Mouse (Mus musculus) urinary bladder, adult 18-20 months (tissue): ENCODE results near the gene Usp4.

Source experiments
- DNase-seq, 2 experiments: peaks; one replicate each; pipeline ENCODE4 v3.0.0; 2022; ENCODE audit warnings: low spot score in 2 of 2, mixed read lengths in 2 of 2

Gene Usp4

DNA sequence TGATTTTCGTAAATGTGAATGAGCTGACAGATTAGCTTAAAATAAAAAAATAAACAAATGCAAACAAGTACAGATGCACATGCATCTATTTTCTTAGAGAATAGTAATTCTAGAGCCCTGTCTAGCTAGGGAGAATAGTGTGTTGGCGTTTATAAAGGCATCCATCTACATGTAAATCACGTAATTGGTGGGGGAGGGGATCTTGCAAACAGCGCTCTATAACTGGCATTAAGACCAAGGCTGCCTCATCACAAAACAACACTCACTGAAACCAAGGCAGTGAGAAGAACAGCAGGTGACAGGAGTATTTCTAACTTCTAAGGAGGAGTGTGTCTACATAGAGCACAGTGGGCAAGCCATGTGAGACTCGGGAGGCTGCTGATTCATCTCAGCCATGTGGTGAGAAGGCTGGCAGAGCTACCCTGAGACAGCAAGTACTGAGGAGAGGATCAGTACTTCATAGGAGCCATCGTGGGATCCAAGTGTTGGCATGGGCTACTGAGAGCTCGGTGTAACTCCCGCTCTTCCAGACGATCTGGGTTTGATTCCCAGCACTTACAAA, 63.8 kb downstream of the Usp4 start:
- DNase-seq: no peak

- peak in 1 of 2 experiments; percentile 16 for DNase-seq
Observed at GRCm38 (mm10) chr9:108412221-108412620, 64.6 kb downstream of the Usp4 start.

DNA sequence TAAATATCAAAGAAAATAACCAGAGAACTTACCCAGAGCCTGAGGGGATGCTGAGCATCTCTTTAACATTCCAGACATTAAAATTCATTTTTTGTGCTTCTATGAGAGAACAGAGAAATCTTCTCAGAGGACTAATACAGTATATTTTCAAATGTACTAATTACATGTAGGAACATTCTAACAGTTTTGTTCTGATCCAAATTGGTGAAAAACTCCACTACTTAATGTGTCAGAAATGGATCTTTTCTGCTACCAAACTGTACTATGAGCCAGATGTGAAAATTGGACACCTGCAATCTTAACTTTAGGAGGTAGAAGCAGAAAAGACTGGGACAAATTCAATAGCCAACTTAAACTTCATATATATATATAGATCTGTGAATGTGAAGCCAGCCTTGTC, 80.7 kb downstream of the Usp4 start, which contains the start of gene Ccdc36:
Gene Ccdc36, minus strand, starts transcription at position 101 of the 400 bp plus-strand sequence.
- DNase-seq: no peak

DNA sequence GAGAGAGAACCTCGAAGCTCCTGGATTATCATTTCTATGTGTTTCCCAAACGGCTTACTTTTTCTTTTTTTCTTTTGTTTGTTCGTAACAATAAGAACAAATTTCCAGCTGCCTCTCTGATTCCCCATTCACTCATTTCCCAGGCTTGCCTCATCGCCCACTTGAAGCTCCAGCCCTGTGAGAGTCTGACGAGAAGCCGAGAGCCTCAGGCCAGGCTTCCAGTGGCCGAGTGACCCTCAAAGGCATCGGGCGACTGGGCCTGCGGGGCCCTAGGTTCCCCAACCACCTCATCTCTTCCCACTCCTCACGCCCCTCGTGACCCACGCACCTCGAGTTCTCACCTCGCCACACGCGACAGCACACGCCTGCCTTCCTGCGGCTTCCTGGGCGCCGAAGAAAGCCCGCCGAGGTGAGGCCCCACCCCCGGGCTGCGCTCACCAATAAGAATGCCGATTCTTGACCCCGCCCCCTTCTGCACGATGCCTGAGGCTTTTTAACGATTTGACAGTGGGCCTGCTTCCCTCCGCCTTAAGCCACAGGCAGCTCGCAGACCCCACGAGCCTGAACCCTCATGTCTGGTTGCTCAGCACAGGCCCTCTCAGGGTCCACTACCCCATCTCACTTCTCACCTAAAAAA, 83.9 kb downstream of the Usp4 start:
- no peak for DNase-seq

DNA sequence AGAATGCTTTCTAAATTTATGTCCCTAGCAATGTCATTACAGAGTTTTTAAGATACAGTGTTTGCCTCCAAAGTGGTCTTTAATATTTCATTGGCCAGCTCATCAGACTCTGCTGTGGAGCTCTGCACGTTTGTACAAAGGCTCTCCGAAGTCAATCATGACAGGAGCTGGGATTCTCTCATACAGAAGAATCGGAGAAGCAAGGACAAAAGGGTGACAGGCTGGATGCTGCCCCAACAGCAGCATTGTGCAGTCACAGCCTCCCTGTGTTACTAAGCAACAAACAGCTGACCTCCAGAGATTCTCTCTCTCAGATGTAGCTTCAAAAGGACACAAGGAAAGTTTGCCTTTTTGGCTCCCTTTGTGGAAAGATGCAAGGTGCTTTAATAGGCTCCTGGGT, 88.5 kb downstream of the Usp4 start, which contains the start of gene BC048562:
Gene BC048562, plus strand, starts transcription at position 301 of the 400 bp plus-strand sequence.
- DNase-seq: no peak

DNA sequence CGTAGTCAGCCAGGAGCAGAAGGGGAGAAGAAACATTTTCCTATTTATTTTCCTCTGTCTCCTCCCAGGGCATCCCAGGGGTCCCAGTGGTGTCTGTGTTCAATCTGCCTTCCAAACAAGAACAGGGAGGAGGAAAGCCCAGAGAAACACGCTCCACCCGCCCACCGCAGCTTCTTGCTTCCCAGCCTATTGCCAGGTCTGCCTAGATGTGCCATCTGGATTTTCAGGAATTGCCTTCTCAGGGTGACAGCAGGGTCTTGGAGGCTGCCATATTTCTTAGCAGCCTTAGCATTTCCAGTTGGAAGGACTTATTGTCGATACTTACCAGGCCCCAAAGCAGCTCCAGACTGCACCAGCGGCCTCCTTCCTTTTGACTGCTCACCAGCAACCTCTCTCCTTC, 91.5 kb downstream of the Usp4 start:
- no peak for DNase-seq

DNA sequence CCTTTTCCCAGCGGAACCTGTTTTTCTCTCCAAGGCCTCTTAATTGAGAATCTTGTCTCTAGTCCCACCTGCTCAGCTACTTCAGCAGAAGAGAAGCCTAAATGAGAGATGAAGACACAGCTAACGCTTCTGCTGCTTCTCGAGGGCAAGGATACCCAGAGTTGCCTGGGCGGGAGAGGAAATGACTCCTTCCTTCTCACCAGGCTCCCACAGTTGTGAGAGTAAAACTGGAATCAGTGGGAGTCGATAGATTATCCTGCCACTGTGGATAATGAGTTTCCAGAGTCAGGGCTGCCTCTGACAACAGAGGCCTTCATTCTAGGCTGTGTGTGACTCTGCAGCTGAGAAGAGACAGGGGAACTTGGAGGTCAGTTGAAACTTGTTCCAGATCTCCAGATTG, 92.8 kb downstream of the Usp4 start:
- DNase-seq: no peak

DNA sequence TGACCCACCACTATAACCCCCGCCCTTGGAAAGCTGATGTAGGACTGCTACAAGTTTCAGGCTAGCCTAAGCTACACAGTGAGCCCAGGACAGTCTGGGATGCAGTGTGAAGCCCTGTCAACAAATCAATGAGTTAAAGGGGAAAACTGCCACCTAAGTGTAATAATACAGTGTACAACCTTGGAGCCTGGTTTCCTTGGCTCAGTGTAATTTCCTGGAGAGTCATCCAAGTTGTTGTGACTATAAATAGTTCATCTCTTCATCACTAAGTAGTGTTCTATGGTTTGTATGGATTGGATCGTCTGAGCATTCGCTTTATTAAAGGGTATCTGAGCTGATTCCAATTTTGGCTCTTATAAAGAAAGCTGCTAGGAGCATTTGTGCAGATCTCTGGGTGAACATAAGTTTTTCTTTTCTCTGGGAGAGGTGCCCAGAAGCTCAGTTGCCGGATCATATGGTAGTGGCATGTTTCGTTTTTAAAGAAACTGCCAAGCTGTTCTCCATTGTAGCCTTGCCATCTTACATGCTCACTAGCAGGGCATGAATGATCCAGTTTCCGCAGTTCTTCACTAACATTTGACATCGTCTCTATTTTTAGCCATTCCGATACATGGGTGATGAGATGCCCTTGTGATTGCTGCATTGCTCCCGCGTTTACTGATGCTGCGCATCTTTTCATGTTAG, 93.7 kb downstream of the Usp4 start:
- no peak for DNase-seq
